Mouse (Mus musculus): ENCODE results near the gene Srbd1.

- TF ChIP-seq POLR2A (IDR thresholded peaks at IDR 0.05; ENCODE audit: low read depth, low read length) (no peak), CTCF (IDR thresholded peaks at IDR 0.05; ENCODE audit: extremely low read depth, insufficient read length, insufficient replicate concordance, low read depth, low read length) (no peak)
Measured at GRCm38 (mm10) chr17:86008401-86008800, 136.6 kb downstream of the Srbd1 start.

Data from small intestine, adult 2 months (tissue).